Comparison of ENCODE assay signal across 14 mouse cellular contexts in genomic region chr17:46595336-46595735, GRCm38 (mm10). TPM values are rescaled to one million over a fixed set of nuclear protein-coding genes. Genes with fewer than 3 reads are reported as not detected.
DNase-seq lines count a peak whose midpoint lies in the region; ATAC-seq and TF ChIP-seq lines count a peak whose summit lies in the region.
"Had no signal": no experiment of that assay in that cellular context is flagged by ENCODE, and none has a peak within 500 bp of the region (broad histone marks: within the 10 kb centered on the region; RNA-seq: fewer than 3 reads in every experiment).

No protein-coding gene starts in this region.

- peak overlapping the region; percentile 38 for H3K9ac ChIP-seq in embryonic facial prominence, embryonic 13.5 days
- H3K9ac ChIP-seq in midbrain, embryonic 14.5 days (replicated peaks; ENCODE audit: low read length) = no peak overlapping the region
- H3K9ac ChIP-seq: liver, embryonic 15.5 days had no signal

- H3K4me2 ChIP-seq in embryonic facial prominence, embryonic 13.5 days = peak overlapping the region; percentile 41
- H3K4me2 ChIP-seq in midbrain, embryonic 14.5 days (ENCODE audit: low read length) = no peak overlapping the region
- H3K4me2 ChIP-seq: liver, embryonic 15.5 days had no signal

- peak overlapping the region; percentile 83; the same call in 1 of the 2 replicates for H3K27ac ChIP-seq in heart, embryonic 10.5 days
- peak overlapping the region; percentile 80 for H3K27ac ChIP-seq in left cerebral cortex, adult 2 months
- peak overlapping the region; percentile 89 for H3K27ac ChIP-seq in embryonic facial prominence, embryonic 13.5 days
- 0 out of 2 replicates have a peak overlapping the region, but pooled peaks have one; percentile 26 for H3K27ac ChIP-seq in midbrain, embryonic 14.5 days (replicated peaks; ENCODE audit: low read depth, low read length)
- H3K27ac ChIP-seq: liver, embryonic 15.5 days had no signal

- H3K9me3 ChIP-seq in heart, embryonic 10.5 days = no peaks in the 10 kb centered on the region
- no peaks in the 10 kb centered on the region for H3K9me3 ChIP-seq in embryonic facial prominence, embryonic 13.5 days
- no peaks in the 10 kb centered on the region for H3K9me3 ChIP-seq in midbrain, embryonic 14.5 days (ENCODE audit: control insufficient read depth, low read length)
- H3K9me3 ChIP-seq: liver, embryonic 15.5 days had no signal

- intact Hi-C loops in left cerebral cortex, adult 2 months (cut with DNase I) = no loop called here

- H3K4me3 ChIP-seq in heart, embryonic 10.5 days = peak overlapping the region; percentile 22; the same call in 1 of the 2 replicates
- H3K4me3 ChIP-seq in left cerebral cortex, adult 2 months = no peak overlapping the region
- H3K4me3 ChIP-seq in embryonic facial prominence, embryonic 13.5 days = no peak overlapping the region
- no peak overlapping the region for H3K4me3 ChIP-seq in midbrain, embryonic 14.5 days (replicated peaks; ENCODE audit: low read depth, low read length)
- H3K4me3 ChIP-seq: liver, embryonic 15.5 days had no signal

- WGBS in heart, embryonic 10.5 days = 82% methylated on average over 6 of the region's 6 CpGs
- WGBS in embryonic facial prominence, embryonic 13.5 days = 65% methylated on average over 6 of the region's 6 CpGs
- WGBS in midbrain, embryonic 14.5 days = 68% methylated on average over 6 of the region's 6 CpGs

- peaks cover 43% of the 10 kb centered on the region for H3K36me3 ChIP-seq in heart, embryonic 10.5 days
- H3K36me3 ChIP-seq in embryonic facial prominence, embryonic 13.5 days = peaks cover 36% of the 10 kb centered on the region
- H3K36me3 ChIP-seq in midbrain, embryonic 14.5 days (ENCODE audit: control insufficient read depth, insufficient read depth, low read length) = peaks cover 6% of the 10 kb centered on the region; the same call in 1 of the 2 replicates
- H3K36me3 ChIP-seq: liver, embryonic 15.5 days had no signal

- no peak for TF ChIP-seq CTCF in left cerebral cortex, adult 2 months (IDR thresholded peaks at IDR 0.05)

- no peaks in the 10 kb centered on the region for H3K27me3 ChIP-seq in heart, embryonic 10.5 days (ENCODE audit: insufficient read depth, poor library complexity, severe bottlenecking)
- H3K27me3 ChIP-seq in embryonic facial prominence, embryonic 13.5 days = no peaks in the 10 kb centered on the region
- H3K27me3 ChIP-seq in midbrain, embryonic 14.5 days (ENCODE audit: control insufficient read depth, insufficient read depth, low read length) = no peaks in the 10 kb centered on the region
- H3K27me3 ChIP-seq: liver, embryonic 15.5 days; Patski had no signal

- H3K4me1 ChIP-seq in heart, embryonic 10.5 days = peaks cover 47% of the 10 kb centered on the region
- peaks cover 33% of the 10 kb centered on the region for H3K4me1 ChIP-seq in embryonic facial prominence, embryonic 13.5 days
- H3K4me1 ChIP-seq in midbrain, embryonic 14.5 days (ENCODE audit: control insufficient read depth, insufficient read depth, low read length) = 0 out of 2 replicates have a peak, but pooled peaks cover 5% of the 10 kb centered on the region

- DNase-seq in heart, embryonic 10.5 days (ENCODE audit: low spot score) = no peak
- DNase-seq in heart, adult 18-20 months = no peak
- no peak for DNase-seq in left cerebral cortex, adult 2 months (ENCODE audit: extremely low spot score in 1 of 2, low spot score in 2 of 2)
- DNase-seq in left cerebral cortex, adult 8-10 months (ENCODE audit: low spot score in 2 of 2) = no peak
- no peak for DNase-seq in midbrain, embryonic 14.5 days
- DNase-seq in cerebellum, postnatal 14 days = no peak
- no peak for DNase-seq in T-cell, adult 2 months (ENCODE audit: low spot score)
- DNase-seq: adrenal gland, postnatal 36 days; cerebellum, adult 8-10 months; gastrocnemius, postnatal 10 days had no signal

- ATAC-seq in embryonic facial prominence, embryonic 13.5 days (ENCODE audit: insufficient number of reproducible peaks, insufficient read depth, low FRiP score, low TSS enrichment, low read depth) = no peak
- no peak for ATAC-seq in midbrain, embryonic 14.5 days (ENCODE audit: low FRiP score, low TSS enrichment)
- ATAC-seq: inflammation-experienced regulatory T-cells, adult 6 months; Patski had no signal

RNA-seq across cellular contexts. Expression of gene Ptk7, which starts 34.0 kb away (rescaled TPM):
- polyA plus RNA-seq in heart, embryonic 10.5 days (2016; fragmentation: Nextera tagmentation; extraction: Ambion mirVana) = 65.4 and 67.7 TPM in 2 replicates
- total RNA-seq in heart, adult 18-20 months (2021) = 1 to 10 TPM; 2.0 to 2.5 TPM
- total RNA-seq in left cerebral cortex, adult 2 months (2021) = 1 to 10 TPM; 8.3 to 9.4 TPM
- 10 to 100 TPM; 11.2 to 12.9 (median 11.8) TPM for total RNA-seq in left cerebral cortex, adult 8-10 months (2022)
- 148 and 149 TPM in 2 replicates for polyA plus RNA-seq in embryonic facial prominence, embryonic 13.5 days (2015; fragmentation: Nextera tagmentation; extraction: Ambion mirVana)
- 19.6 and 20.0 TPM in 2 replicates for polyA plus RNA-seq in midbrain, embryonic 14.5 days (2014; fragmentation: Nextera tagmentation; extraction: Ambion mirVana)
- polyA plus RNA-seq: inflammation-experienced regulatory T-cells, adult 6 months had no signal

RNA-seq across cellular contexts. Expression of gene Srf, which starts 39.4 kb away (rescaled TPM):
- 10.9 and 15.7 TPM in 2 replicates for polyA plus RNA-seq in heart, embryonic 10.5 days (2016; fragmentation: Nextera tagmentation; extraction: Ambion mirVana)
- total RNA-seq in heart, adult 18-20 months (2021) = 10 to 100 TPM; 88.4 to 93.6 TPM
- 10 to 100 TPM; 57.0 to 74.2 TPM for total RNA-seq in left cerebral cortex, adult 2 months (2021)
- total RNA-seq in left cerebral cortex, adult 8-10 months (2022) = 10 to 100 TPM; 57.3 to 61.0 (median 60.6) TPM
- polyA plus RNA-seq in embryonic facial prominence, embryonic 13.5 days (2015; fragmentation: Nextera tagmentation; extraction: Ambion mirVana) = 6.3 and 8.9 TPM in 2 replicates
- polyA plus RNA-seq in midbrain, embryonic 14.5 days (2014; fragmentation: Nextera tagmentation; extraction: Ambion mirVana) = 4.2 and 5.9 TPM in 2 replicates

RNA-seq across cellular contexts. Expression of gene Cul9, which starts 49.1 kb away (rescaled TPM):
- 4.8 and 5.3 TPM in 2 replicates for polyA plus RNA-seq in heart, embryonic 10.5 days (2016; fragmentation: Nextera tagmentation; extraction: Ambion mirVana)
- total RNA-seq in heart, adult 18-20 months (2021) = 10 to 100 TPM; 23.9 to 25.7 TPM
- total RNA-seq in left cerebral cortex, adult 2 months (2021) = 10 to 100 TPM; 66.6 to 70.1 TPM
- 10 to 100 TPM; 62.1 to 68.2 (median 66.4) TPM for total RNA-seq in left cerebral cortex, adult 8-10 months (2022)
- polyA plus RNA-seq in embryonic facial prominence, embryonic 13.5 days (2015; fragmentation: Nextera tagmentation; extraction: Ambion mirVana) = 10.7 and 11.4 TPM in 2 replicates
- polyA plus RNA-seq in midbrain, embryonic 14.5 days (2014; fragmentation: Nextera tagmentation; extraction: Ambion mirVana) = 13.6 and 20.6 TPM in 2 replicates

RNA-seq across cellular contexts. Expression of gene Klc4, which starts 50.5 kb away (rescaled TPM):
- 21.1 and 22.5 TPM in 2 replicates for polyA plus RNA-seq in heart, embryonic 10.5 days (2016; fragmentation: Nextera tagmentation; extraction: Ambion mirVana)
- 10 to 100 TPM; 25.9 to 26.8 TPM for total RNA-seq in heart, adult 18-20 months (2021)
- total RNA-seq in left cerebral cortex, adult 2 months (2021) = 10 to 100 TPM; 21.9 to 24.4 TPM
- 10 to 100 TPM; 20.8 to 23.4 (median 22.5) TPM for total RNA-seq in left cerebral cortex, adult 8-10 months (2022)
- 21.8 and 26.3 TPM in 2 replicates for polyA plus RNA-seq in embryonic facial prominence, embryonic 13.5 days (2015; fragmentation: Nextera tagmentation; extraction: Ambion mirVana)
- 32.8 and 33.4 TPM in 2 replicates for polyA plus RNA-seq in midbrain, embryonic 14.5 days (2014; fragmentation: Nextera tagmentation; extraction: Ambion mirVana)

RNA-seq across cellular contexts. Expression of gene Mrpl2, which starts 50.7 kb away (rescaled TPM):
- 131 and 151 TPM in 2 replicates for polyA plus RNA-seq in heart, embryonic 10.5 days (2016; fragmentation: Nextera tagmentation; extraction: Ambion mirVana)
- 100 to 1,000 TPM; 136 to 141 TPM for total RNA-seq in heart, adult 18-20 months (2021)
- total RNA-seq in left cerebral cortex, adult 2 months (2021) = 10 to 100 TPM; 49.1 to 53.2 TPM
- total RNA-seq in left cerebral cortex, adult 8-10 months (2022) = 10 to 100 TPM; 54.2 to 66.0 (median 59.1) TPM
- polyA plus RNA-seq in embryonic facial prominence, embryonic 13.5 days (2015; fragmentation: Nextera tagmentation; extraction: Ambion mirVana) = 92.7 and 95.4 TPM in 2 replicates
- polyA plus RNA-seq in midbrain, embryonic 14.5 days (2014; fragmentation: Nextera tagmentation; extraction: Ambion mirVana) = 73.2 and 78.0 TPM in 2 replicates

Comparison
In these comparisons a context has a peak if more than half of its experiments do, and no peak if none do; other contexts are left out.
1. H3K27ac ChIP-seq: peak in every context shown above with its lines; median percentile 89 in embryonic facial prominence, embryonic 13.5 days; 83 in heart, embryonic 10.5 days; 80 in left cerebral cortex, adult 2 months; 26 in midbrain, embryonic 14.5 days.